Mouse (Mus musculus): Measurements from ENCODE around the gene Upf3a. TPM values are rescaled to one million over a fixed set of nuclear protein-coding genes. Genes with fewer than 3 reads are reported as not detected.
"Not testable (repeated sequence)": the region's sequence is repeated elsewhere in the genome, so short reads cannot be mapped to it uniquely, and the experiment has no call there.

The Upf3a gene
- polyA plus RNA-seq (2012; rRNA removed), result 32.8 and 36.3 TPM in 2 replicates

- peak within 1 kb of the TSS; percentile 98 for H3K27ac ChIP-seq (ENCODE audit: insufficient read depth, low read length)
- H3K4me3 ChIP-seq (ENCODE audit: insufficient read depth, low read length), result peak within 1 kb of the TSS; percentile 71
- H3K4me1 ChIP-seq (ENCODE audit: control insufficient read depth, insufficient read depth, low read length), result no peaks in the 10 kb centered on the region; the same call in 1 of the 2 replicates
- TF ChIP-seq CTCF (IDR thresholded peaks at IDR 0.05; ENCODE audit: extremely low read depth, insufficient read depth, low read length), result peak; percentile 49
- TF ChIP-seq POLR2A (IDR thresholded peaks at IDR 0.05; ENCODE audit: extremely low read depth, insufficient read depth, low read length), result no peak
Observed at GRCm38 (mm10) chr8:13785250-13785763, at the start of gene Upf3a. Gene Upf3a (plus strand): TSS chr8:13785615.

GRCm38 (mm10) chr8:13740323-13740770 is 45.1 kb upstream of the Upf3a start:
- TF ChIP-seq CTCF (IDR thresholded peaks at IDR 0.05; ENCODE audit: extremely low read depth, insufficient read depth, low read length), result no peak
- TF ChIP-seq POLR2A (IDR thresholded peaks at IDR 0.05; ENCODE audit: extremely low read depth, insufficient read depth, low read length), result no peak
- no peak overlapping the region for H3K4me3 ChIP-seq (ENCODE audit: insufficient read depth, low read length)
- H3K27ac ChIP-seq (ENCODE audit: insufficient read depth, low read length), result no peak overlapping the region

GRCm38 (mm10) chr8:13740817-13741613 is 44.4 kb upstream of the Upf3a start:
- Histone ChIP-seq H3K27ac (ENCODE audit: insufficient read depth, low read length) (no peak overlapping the region), H3K4me3 (ENCODE audit: insufficient read depth, low read length) (no peak overlapping the region), H3K4me1 (ENCODE audit: control insufficient read depth, insufficient read depth, low read length) (no peaks in the 10 kb centered on the region)
- TF ChIP-seq CTCF (IDR thresholded peaks at IDR 0.05; ENCODE audit: extremely low read depth, insufficient read depth, low read length) (no peak), POLR2A (IDR thresholded peaks at IDR 0.05; ENCODE audit: extremely low read depth, insufficient read depth, low read length) (no peak)

More at GRCm38 (mm10) chr8:13740323-13740770, 45.1 kb upstream of the Upf3a start:
- no peaks in the 10 kb centered on the region for H3K4me1 ChIP-seq (ENCODE audit: control insufficient read depth, insufficient read depth, low read length)

- not testable (repeated sequence) for H3K4me3 ChIP-seq (ENCODE audit: insufficient read depth, low read length); H3K4me1 ChIP-seq (ENCODE audit: control insufficient read depth, insufficient read depth, low read length); H3K27ac ChIP-seq (ENCODE audit: insufficient read depth, low read length)
Observed at GRCm38 (mm10) chr8:13746212-13746611, 39.2 kb upstream of the Upf3a start.

- Histone ChIP-seq H3K4me1 (ENCODE audit: control insufficient read depth, insufficient read depth, low read length) (no peaks in the 10 kb centered on the region), H3K27ac (ENCODE audit: insufficient read depth, low read length) (no peak overlapping the region), H3K4me3 (ENCODE audit: insufficient read depth, low read length) (no peak overlapping the region)
- TF ChIP-seq POLR2A (IDR thresholded peaks at IDR 0.05; ENCODE audit: extremely low read depth, insufficient read depth, low read length), result no peak
Observed at GRCm38 (mm10) chr8:13747626-13748025, 37.8 kb upstream of the Upf3a start.

- peaks cover under 1% of the 10 kb centered on the region; the same call in 1 of the 2 replicates for H3K4me1 ChIP-seq (ENCODE audit: control insufficient read depth, insufficient read depth, low read length)
- no peak overlapping the region for H3K27ac ChIP-seq (ENCODE audit: insufficient read depth, low read length)
- H3K4me3 ChIP-seq (ENCODE audit: insufficient read depth, low read length), result no peak overlapping the region
- TF ChIP-seq CTCF (IDR thresholded peaks at IDR 0.05; ENCODE audit: extremely low read depth, insufficient read depth, low read length) (peak; percentile 77), POLR2A (IDR thresholded peaks at IDR 0.05; ENCODE audit: extremely low read depth, insufficient read depth, low read length) (no peak)
Observed at GRCm38 (mm10) chr8:13753680-13754079, 31.7 kb upstream of the Upf3a start.

GRCm38 (mm10) chr8:13756480-13756879 is 28.9 kb upstream of the Upf3a start:
- Histone ChIP-seq H3K4me3 (ENCODE audit: insufficient read depth, low read length) (no peak overlapping the region), H3K27ac (ENCODE audit: insufficient read depth, low read length) (no peak overlapping the region), H3K4me1 (ENCODE audit: control insufficient read depth, insufficient read depth, low read length) (peaks cover 2% of the 10 kb centered on the region; the same call in 1 of the 2 replicates)
- TF ChIP-seq CTCF (IDR thresholded peaks at IDR 0.05; ENCODE audit: extremely low read depth, insufficient read depth, low read length) (no peak), POLR2A (IDR thresholded peaks at IDR 0.05; ENCODE audit: extremely low read depth, insufficient read depth, low read length) (no peak)

- H3K27ac ChIP-seq (ENCODE audit: insufficient read depth, low read length), result peak within 1 kb of the TSS; percentile 20
- H3K4me1 ChIP-seq (ENCODE audit: control insufficient read depth, insufficient read depth, low read length), result peaks cover 2% of the 10 kb centered on the region; the same call in 1 of the 2 replicates
- TF ChIP-seq CTCF (IDR thresholded peaks at IDR 0.05; ENCODE audit: extremely low read depth, insufficient read depth, low read length) (no peak), POLR2A (IDR thresholded peaks at IDR 0.05; ENCODE audit: extremely low read depth, insufficient read depth, low read length) (peak; percentile 54)
- peak within 1 kb of the TSS; percentile 86 for H3K4me3 ChIP-seq (ENCODE audit: insufficient read depth, low read length)
Observed at GRCm38 (mm10) chr8:13756982-13757804, 28.2 kb upstream of the Upf3a start, which contains the start of gene Cdc16. Gene Cdc16 (plus strand): TSS chr8:13757676.

All from cortical plate, adult 2 months (tissue).